In the genomic region with DNA sequence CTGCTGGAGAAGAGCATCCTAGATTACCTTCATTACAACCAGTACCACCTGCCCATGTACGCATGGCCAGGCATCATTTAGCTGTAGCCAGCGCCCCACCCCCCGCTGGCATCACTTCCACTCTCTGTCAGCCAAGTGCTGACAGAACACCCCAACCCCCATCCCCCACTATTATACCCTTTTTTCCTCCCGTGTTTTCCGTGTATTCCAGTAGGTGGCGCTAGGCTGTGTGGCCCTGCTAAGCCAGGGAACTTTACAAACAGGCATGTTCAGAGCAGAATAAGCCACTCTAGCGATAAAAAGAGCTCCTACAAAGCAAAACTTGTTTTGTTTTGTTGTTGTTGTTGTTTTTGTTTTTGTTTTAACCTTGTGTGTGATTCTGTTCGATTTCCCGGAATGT, we compare ENCODE assay signal across 10 mouse cellular contexts. TPM values are rescaled to one million over a fixed set of nuclear protein-coding genes. Genes with fewer than 3 reads are reported as not detected.
DNase-seq lines count a peak whose midpoint lies in the region; ATAC-seq and TF ChIP-seq lines count a peak whose summit lies in the region.
"Had no signal": no experiment of that assay in that cellular context is flagged by ENCODE, and none has a peak within 500 bp of the region (broad histone marks: within the 10 kb centered on the region; RNA-seq: fewer than 3 reads in every experiment).

No protein-coding gene starts in this region.

- peaks cover 22% of the 10 kb centered on the region for H3K27me3 ChIP-seq in forebrain, embryonic 11.5 days (ENCODE audit: control insufficient read depth, insufficient read depth, low read length)

- WGBS in forebrain, embryonic 11.5 days = 3% methylated on average over 9 of the region's 9 CpGs

- H3K9me3 ChIP-seq in forebrain, embryonic 11.5 days (ENCODE audit: control insufficient read depth, low read length) = no peaks in the 10 kb centered on the region
- H3K9me3 ChIP-seq: heart, embryonic 13.5 days; megakaryocyte, embryonic 14.5 days had no signal

- peak; percentile 58 for DNase-seq in adrenal gland, postnatal 14 days
- DNase-seq in adrenal gland, postnatal 4 days (ENCODE audit: low spot score in 2 of 2) = no peak
- DNase-seq in 416B (ENCODE audit: low read depth) = peak; percentile 76
- DNase-seq in forebrain, embryonic 11.5 days (ENCODE audit: low spot score) = peak; percentile 74
- DNase-seq in layer of hippocampus, postnatal 10 days (ENCODE audit: low spot score in 2 of 2) = peak; percentile 67 to 71
- peak; percentile 7 to 33 for DNase-seq in natural killer cell, adult 2 months (ENCODE audit: low spot score in 2 of 2)
- DNase-seq in thymus, postnatal 25 days = peak; percentile 26

- H3K4me1 ChIP-seq in bone marrow macrophage, adult 2 months (ENCODE audit: control insufficient read depth, insufficient read depth, low read length) = no peaks in the 10 kb centered on the region
- peaks cover 27% of the 10 kb centered on the region for H3K4me1 ChIP-seq in forebrain, embryonic 11.5 days (replicated peaks; ENCODE audit: control insufficient read depth, insufficient read depth, low read length)

- TF ChIP-seq POLR2A in bone marrow macrophage, adult 2 months (IDR thresholded peaks at IDR 0.05; ENCODE audit: borderline replicate concordance, low read depth, low read length) = no peak

- no peak overlapping the region for H3K4me3 ChIP-seq in bone marrow macrophage, adult 2 months (ENCODE audit: insufficient read depth, low read length)
- H3K4me3 ChIP-seq in forebrain, embryonic 11.5 days (ENCODE audit: low read depth, low read length) = no peak overlapping the region
- H3K4me3 ChIP-seq: heart, embryonic 13.5 days; megakaryocyte, embryonic 14.5 days had no signal

- TF ChIP-seq CTCF in bone marrow macrophage, adult 2 months (IDR thresholded peaks at IDR 0.05; ENCODE audit: low read depth, low read length) = peak; percentile 76

- H3K4me2 ChIP-seq in forebrain, embryonic 11.5 days (ENCODE audit: low read depth, low read length, severe bottlenecking) = no peak overlapping the region
- H3K4me2 ChIP-seq: heart, embryonic 13.5 days had no signal

- H3K9ac ChIP-seq in forebrain, embryonic 11.5 days (ENCODE audit: low read length) = no peak overlapping the region
- H3K9ac ChIP-seq: heart, embryonic 13.5 days had no signal

- no peaks in the 10 kb centered on the region for H3K36me3 ChIP-seq in forebrain, embryonic 11.5 days (ENCODE audit: control insufficient read depth, insufficient read depth, low read length)
- H3K36me3 ChIP-seq: heart, embryonic 13.5 days had no signal

- no peak overlapping the region for H3K27ac ChIP-seq in bone marrow macrophage, adult 2 months (ENCODE audit: insufficient read depth, low read depth, low read length)
- H3K27ac ChIP-seq in forebrain, embryonic 11.5 days (ENCODE audit: low read depth, low read length) = no peak overlapping the region
- H3K27ac ChIP-seq: heart, embryonic 13.5 days had no signal

- ATAC-seq in forebrain, embryonic 11.5 days (replicated peaks; ENCODE audit: low FRiP score) = no peak

RNA-seq across cellular contexts. Expression of gene Insm1, which starts 7.0 kb away (rescaled TPM):
- total RNA-seq in adrenal gland, postnatal 14 days (2021) = 6.0 and 6.8 TPM in 2 replicates
- total RNA-seq in adrenal gland, postnatal 4 days (2021) = 10 to 100 TPM; 16.6 to 16.8 TPM
- polyA plus RNA-seq in bone marrow macrophage, adult 2 months (2012; ENCODE audit: insufficient read depth, insufficient read length, missing spikeins) = not detected in 2 replicates
- 5.0 and 8.7 TPM in 2 replicates for polyA plus RNA-seq in forebrain, embryonic 11.5 days (2014; fragmentation: Nextera tagmentation; extraction: Ambion mirVana)
- 10 to 100 TPM in 1 of 2 experiments, 1 to 10 TPM in 1; 9.7 to 10.4 TPM for total RNA-seq in layer of hippocampus, postnatal 10 days (2021)
- polyA plus RNA-seq: heart, embryonic 13.5 days had no signal

Comparison
In these comparisons a context has a peak if more than half of its experiments do, and no peak if none do; other contexts are left out.
1. DNase-seq: peak in adrenal gland, postnatal 14 days (single experiment), 416B (single experiment), forebrain, embryonic 11.5 days (single experiment), layer of hippocampus, postnatal 10 days (2 of 2), natural killer cell, adult 2 months (2 of 2) and thymus, postnatal 25 days (single experiment); none in adrenal gland, postnatal 4 days (0 of 2).